Mouse (Mus musculus) hindbrain, embryonic 11.5 days (tissue): ENCODE measurements around the gene Lyst. TPM values are rescaled to one million over a fixed set of nuclear protein-coding genes. Genes with fewer than 3 reads are reported as not detected.
A peak's percentile ranks its signal among the peaks of the same experiment; 100 is the strongest.
"Not testable (repeated sequence)": the region's sequence is repeated elsewhere in the genome, so short reads cannot be mapped to it uniquely, and the experiment has no call there.

ENCODE experiments used
- ATAC-seq: fragments of 200-750 bp; cut with Nextera tagmentation; 2 replicates; pipeline ENCODE4 v1.8.0; 2017; ENCODE audit warnings: mild to moderate bottlenecking, moderate TSS enrichment, moderate library complexity; ENCODE audit not compliant: low FRiP score
- DNase-seq: peaks from one replicate; pipeline ENCODE4 v3.0.0-alpha.2; 2015; ENCODE audit warnings: low spot score
- H3K27ac ChIP-seq: fragments of 300-500 bp; sonication (generic); 2 replicates; pipeline ENCODE4 v1.5.1; 2014; ENCODE audit warnings: mild to moderate bottlenecking, low read depth, low read length
- H3K27me3 ChIP-seq: fragments of 300-500 bp; sonication (generic); 2 replicates; pipeline ENCODE4 v1.6.1; 2014; ENCODE audit warnings: mild to moderate bottlenecking, low read length, moderate library complexity, mixed read lengths; ENCODE audit not compliant: control insufficient read depth, insufficient read depth
- H3K36me3 ChIP-seq: fragments of 300-500 bp; sonication (generic); 2 replicates; pipeline ENCODE4 v1.6.1; 2014; ENCODE audit warnings: mild to moderate bottlenecking, low read length, moderate library complexity, mixed read lengths; ENCODE audit not compliant: control insufficient read depth, insufficient read depth
- H3K4me1 ChIP-seq: fragments of 300-500 bp; sonication (generic); replicated peaks from 2 replicates; pipeline ENCODE4 v1.6.1; 2014; ENCODE audit warnings: low read length, mixed read lengths; ENCODE audit not compliant: control insufficient read depth, insufficient read depth
- H3K4me2 ChIP-seq: fragments of 300-500 bp; sonication (generic); replicated peaks from 2 replicates; pipeline ENCODE4 v1.6.1; 2014; ENCODE audit warnings: mild to moderate bottlenecking, low read depth, low read length
- H3K4me3 ChIP-seq: fragments of 300-500 bp; sonication (generic); 2 replicates; pipeline ENCODE4 v1.5.1; 2014; ENCODE audit warnings: low read depth, low read length
- H3K9ac ChIP-seq: fragments of 300-500 bp; sonication (generic); 2 replicates; pipeline ENCODE4 v1.6.1; 2014; ENCODE audit warnings: low read depth, low read length
- H3K9me3 ChIP-seq: fragments of 300-500 bp; sonication (generic); 2 replicates; pipeline ENCODE4 v1.6.1; 2016; ENCODE audit warnings: low read length; ENCODE audit not compliant: control insufficient read depth
- WGBS: fragments of 180-500 bp; shearing (Covaris S2); extraction: QIAGEN DNeasy Blood & Tissue Kit; methylation state at CpG from one replicate; pipeline ENCODE4 v1.1.7; 2014; 5-methylcytosine and 5-hydroxymethylcytosine counted together
- polyA plus RNA-seq: library from polyadenylated mRNA; unstranded; fragments of >200 nt; fragmentation: Nextera tagmentation; extraction: Ambion mirVana; gene quantifications from 2 replicates; pipeline ENCODE4 v1.2.1, GENCODE M21; 2014

The Lyst gene
- polyA plus RNA-seq, 1 experiment from 2014 or later = 4.7 TPM

GRCm38 (mm10) chr13:13637577-13637976 lies 47.4 kb downstream of the Lyst start:
- no peak for DNase-seq
- no peak overlapping the region for H3K27ac ChIP-seq
- no peak overlapping the region for H3K4me2 ChIP-seq
- no peaks in the 10 kb centered on the region for H3K9me3 ChIP-seq
- H3K4me3 ChIP-seq = no peak overlapping the region
- no peak for ATAC-seq
- no peaks in the 10 kb centered on the region for H3K27me3 ChIP-seq
- 83% methylated on average over 3 of the region's 3 CpGs for WGBS
- no peak overlapping the region for H3K9ac ChIP-seq
- no peaks in the 10 kb centered on the region for H3K4me1 ChIP-seq
- no peaks in the 10 kb centered on the region for H3K36me3 ChIP-seq

- Histone ChIP-seq H3K9ac (no peak overlapping the region), H3K4me2 (no peak overlapping the region), H3K9me3 (no peaks in the 10 kb centered on the region), H3K27me3 (no peaks in the 10 kb centered on the region), H3K4me3 (no peak overlapping the region), H3K4me1 (no peaks in the 10 kb centered on the region), H3K27ac (no peak overlapping the region), H3K36me3 (no peaks in the 10 kb centered on the region)
- ATAC-seq = no peak
- WGBS = 85% methylated on average over 6 of the region's 6 CpGs
- DNase-seq = no peak
Measured at GRCm38 (mm10) chr13:13637981-13638380, 47.8 kb downstream of the Lyst start.

- peak; percentile 7 for DNase-seq
- 48% methylated on average over 4 of the region's 4 CpGs for WGBS
Measured at GRCm38 (mm10) chr13:13638725-13639124, 48.5 kb downstream of the Lyst start.

GRCm38 (mm10) chr13:13647296-13647695 lies 57.1 kb downstream of the Lyst start:
- no peak for DNase-seq
- WGBS = 52% methylated on average over 3 of the region's 3 CpGs

More at GRCm38 (mm10) chr13:13638725-13639124, 48.5 kb downstream of the Lyst start:
- Histone ChIP-seq H3K4me1 (no peaks in the 10 kb centered on the region), H3K9ac (no peak overlapping the region), H3K4me2 (no peak overlapping the region), H3K27me3 (no peaks in the 10 kb centered on the region), H3K36me3 (no peaks in the 10 kb centered on the region), H3K9me3 (no peaks in the 10 kb centered on the region), H3K4me3 (no peak overlapping the region), H3K27ac (no peak overlapping the region)
- ATAC-seq = no peak

GRCm38 (mm10) chr13:13655453-13655852 lies 65.3 kb downstream of the Lyst start:
- H3K9ac ChIP-seq = no peak overlapping the region
- ATAC-seq = no peak
- 90% methylated on average over 3 of the region's 3 CpGs for WGBS
- H3K36me3 ChIP-seq = no peaks in the 10 kb centered on the region
- no peak overlapping the region for H3K4me3 ChIP-seq
- no peaks in the 10 kb centered on the region for H3K9me3 ChIP-seq
- H3K4me1 ChIP-seq = no peaks in the 10 kb centered on the region
- no peak overlapping the region for H3K4me2 ChIP-seq
- H3K27me3 ChIP-seq = no peaks in the 10 kb centered on the region
- H3K27ac ChIP-seq = no peak overlapping the region
- no peak for DNase-seq

More at GRCm38 (mm10) chr13:13647296-13647695, 57.1 kb downstream of the Lyst start:
- Histone ChIP-seq H3K27ac (no peak overlapping the region), H3K27me3 (no peaks in the 10 kb centered on the region), H3K4me1 (no peaks in the 10 kb centered on the region), H3K9ac (no peak overlapping the region), H3K4me2 (no peak overlapping the region), H3K36me3 (no peaks in the 10 kb centered on the region), H3K4me3 (no peak overlapping the region), H3K9me3 (no peaks in the 10 kb centered on the region)
- ATAC-seq = no peak

- H3K9me3 ChIP-seq, H3K27me3 ChIP-seq, H3K9ac ChIP-seq, H3K36me3 ChIP-seq, ATAC-seq, H3K27ac ChIP-seq, DNase-seq, H3K4me3 ChIP-seq, H3K4me1 ChIP-seq, H3K4me2 ChIP-seq: not testable (repeated sequence)
- 83% methylated on average over 2 of the region's 2 CpGs for WGBS
Measured at GRCm38 (mm10) chr13:13666103-13666502, 75.9 kb downstream of the Lyst start.

GRCm38 (mm10) chr13:13670669-13671068 lies 80.5 kb downstream of the Lyst start:
- ATAC-seq = no peak
- Histone ChIP-seq H3K4me1 (no peaks in the 10 kb centered on the region), H3K9me3 (no peaks in the 10 kb centered on the region), H3K9ac (no peak overlapping the region), H3K36me3 (no peaks in the 10 kb centered on the region), H3K27me3 (no peaks in the 10 kb centered on the region), H3K27ac (no peak overlapping the region), H3K4me2 (no peak overlapping the region), H3K4me3 (no peak overlapping the region)
- WGBS = 63% methylated on average over 5 of the region's 5 CpGs
- DNase-seq = no peak

GRCm38 (mm10) chr13:13671585-13672328 lies 81.6 kb downstream of the Lyst start:
- WGBS = 69% methylated on average over 6 of the region's 6 CpGs
- Histone ChIP-seq H3K4me1 (no peaks in the 10 kb centered on the region), H3K27ac (no peak overlapping the region), H3K9ac (no peak overlapping the region), H3K27me3 (no peaks in the 10 kb centered on the region), H3K9me3 (no peaks in the 10 kb centered on the region), H3K36me3 (no peaks in the 10 kb centered on the region), H3K4me2 (no peak overlapping the region), H3K4me3 (no peak overlapping the region)
- DNase-seq = no peak
- no peak for ATAC-seq

- no peak overlapping the region for H3K9ac ChIP-seq
- 91% methylated on average over 4 of the region's 4 CpGs for WGBS
Measured at GRCm38 (mm10) chr13:13674669-13675343, 84.6 kb downstream of the Lyst start.

More at GRCm38 (mm10) chr13:13674669-13675343, 84.6 kb downstream of the Lyst start:
- Histone ChIP-seq H3K27me3 (no peaks in the 10 kb centered on the region), H3K9me3 (no peaks in the 10 kb centered on the region), H3K27ac (no peak overlapping the region), H3K4me2 (no peak overlapping the region), H3K36me3 (no peaks in the 10 kb centered on the region), H3K4me1 (no peaks in the 10 kb centered on the region), H3K4me3 (no peak overlapping the region)
- ATAC-seq (no peak), DNase-seq (no peak)
